Mouse (Mus musculus): ENCODE data around the gene Prg4.

Prg4 gene

DNA sequence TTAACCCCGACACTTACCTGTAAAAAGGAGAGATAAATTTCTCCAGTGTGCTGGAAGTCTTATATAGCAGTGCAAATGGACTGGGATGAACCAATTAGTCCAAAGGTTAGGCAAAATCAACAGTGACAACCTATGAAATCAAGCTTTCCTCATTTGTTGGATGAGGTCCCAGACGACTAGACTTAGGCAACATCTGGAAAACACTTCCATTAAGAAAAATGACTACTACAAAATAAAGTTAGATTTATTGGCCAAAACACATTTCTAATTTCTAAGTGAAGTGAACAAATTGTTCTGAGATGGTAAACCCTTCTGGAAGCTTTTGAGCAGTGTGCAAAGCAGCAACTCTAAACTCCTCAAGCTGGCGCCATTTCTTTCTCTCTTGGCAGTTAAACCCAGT, at the start of gene Prg4:
Gene Prg4, minus strand, starts transcription at position 34 of the 400 bp plus-strand sequence.
- no peak for DNase-seq (ENCODE audit: low spot score)

DNA sequence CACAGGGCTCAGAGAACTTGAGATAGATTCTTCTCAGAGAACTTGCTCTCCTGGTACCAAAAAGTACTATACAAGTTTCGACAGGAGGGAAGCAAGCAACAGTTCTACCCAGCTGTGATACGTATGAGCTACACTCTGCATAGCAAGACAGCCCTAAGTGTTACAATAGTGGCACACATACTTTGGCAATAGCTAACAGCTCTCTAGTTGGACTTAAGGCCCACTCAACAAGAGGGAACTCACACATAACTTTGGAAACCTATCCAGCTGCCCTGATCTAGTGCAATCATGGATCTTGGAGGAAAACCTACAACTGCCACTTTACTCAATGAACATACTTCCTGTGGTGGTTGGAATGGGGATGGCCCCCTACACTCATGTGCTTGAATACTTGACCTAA, 47.1 kb upstream of the Prg4 start:
- DNase-seq (ENCODE audit: low spot score): no peak

DNA sequence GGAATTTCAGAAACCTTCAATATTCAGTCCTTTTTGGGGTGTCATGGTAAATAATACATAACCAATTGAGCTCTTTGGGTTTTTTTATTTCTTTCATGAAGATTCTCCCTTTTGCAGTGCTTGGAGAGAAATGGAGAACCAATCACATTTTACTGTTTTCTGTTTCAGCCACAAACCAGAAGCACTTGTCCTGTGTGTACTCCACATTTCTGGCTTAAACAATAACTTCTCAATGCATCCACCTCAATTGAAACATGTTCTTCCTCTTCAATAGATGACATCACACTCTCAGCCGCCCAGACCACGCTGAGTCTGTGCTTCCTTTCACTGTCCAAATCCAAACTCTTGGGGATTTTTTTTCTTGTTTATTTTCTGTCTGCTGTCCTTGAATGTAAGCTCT, 39.8 kb upstream of the Prg4 start:
- DNase-seq (ENCODE audit: low spot score): no peak

DNA sequence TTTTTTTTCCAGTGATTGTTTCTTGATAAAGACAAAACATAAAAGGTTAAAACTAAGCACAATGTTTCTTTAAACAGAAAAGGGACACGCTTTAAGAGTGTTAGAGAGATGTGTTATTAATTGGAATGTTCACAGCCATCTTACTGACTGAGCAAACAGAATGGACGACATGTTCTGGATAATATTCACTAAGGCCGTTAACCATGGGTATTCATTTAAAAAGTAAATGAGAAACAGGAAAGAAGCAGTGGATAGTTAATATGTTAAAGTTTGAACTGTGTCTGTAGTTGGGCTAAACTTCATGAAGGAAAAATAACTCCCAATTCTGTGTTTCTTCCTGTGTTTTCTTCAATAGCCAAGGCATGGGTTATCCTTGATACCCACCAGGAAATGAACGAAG, 37.4 kb upstream of the Prg4 start:
- no peak for DNase-seq (ENCODE audit: low spot score)

DNA sequence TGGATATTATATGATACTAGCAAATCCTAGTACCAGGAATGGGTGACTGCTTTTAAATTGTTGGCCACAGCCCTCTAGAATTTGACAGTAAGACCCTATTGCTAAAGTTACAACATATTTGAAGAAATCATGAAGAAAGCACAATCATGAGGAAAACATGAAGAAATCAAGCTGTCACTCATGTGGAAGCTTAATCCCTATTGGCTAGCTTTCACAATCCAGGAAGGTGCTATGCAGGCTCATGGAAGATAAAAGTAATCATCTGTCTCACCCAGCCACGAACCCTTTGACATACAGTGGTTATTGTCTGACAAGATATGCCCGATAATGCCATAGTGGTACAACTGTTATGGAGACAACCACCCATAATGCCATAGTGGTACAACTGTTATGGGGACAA, 32.2 kb upstream of the Prg4 start:
- no peak for DNase-seq (ENCODE audit: low spot score)

DNA sequence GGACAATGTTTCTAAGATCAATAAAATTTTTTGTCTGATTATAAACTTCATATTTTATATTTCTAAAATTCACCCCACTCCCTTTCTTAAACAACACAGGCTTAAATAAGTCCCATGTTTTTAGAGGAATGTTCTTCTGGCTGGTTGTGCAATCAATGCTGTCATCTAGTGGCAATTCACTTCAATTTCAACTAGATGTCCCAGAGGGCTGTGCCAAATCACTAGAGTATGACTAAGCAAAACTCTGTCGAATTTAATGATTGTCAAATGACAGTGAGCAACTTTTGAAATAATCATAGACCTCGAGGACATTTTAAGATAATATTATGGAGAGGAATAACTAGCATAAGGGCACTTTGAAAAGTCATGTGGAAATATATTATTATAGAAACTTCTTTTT, 31.7 kb upstream of the Prg4 start:
- no peak for DNase-seq (ENCODE audit: low spot score)

DNA sequence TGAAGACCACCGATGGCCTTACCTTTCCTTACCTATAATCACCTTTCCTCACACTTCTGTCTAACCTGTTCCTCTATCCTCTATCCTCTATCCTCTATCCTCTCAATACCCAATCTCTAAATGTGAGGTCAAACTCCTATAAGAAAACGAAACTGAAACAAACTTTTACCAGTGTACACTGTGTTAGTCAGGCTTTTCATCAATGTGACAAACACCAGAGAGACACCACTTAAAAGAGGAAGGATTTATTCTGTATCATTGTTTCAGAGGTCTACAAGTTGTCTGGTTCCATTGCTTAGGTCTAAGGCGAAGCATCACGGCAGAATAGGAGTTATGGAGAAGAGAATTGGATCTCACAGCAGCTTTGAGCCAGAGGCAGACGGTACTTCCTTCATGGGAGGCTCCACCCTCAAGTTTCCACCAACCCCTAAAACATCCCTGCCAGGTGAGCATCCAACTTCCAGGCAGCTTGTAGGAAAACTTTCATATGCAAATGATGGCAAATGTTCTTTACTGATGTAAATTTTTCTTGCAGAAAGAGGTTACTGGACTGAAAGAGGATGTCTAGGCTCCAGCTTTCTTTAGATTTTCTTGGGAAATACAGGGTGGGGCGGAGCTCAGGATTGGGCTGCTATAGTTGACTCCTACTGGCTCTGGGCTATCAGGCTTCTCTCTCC, 30.8 kb upstream of the Prg4 start:
- no peak for DNase-seq (ENCODE audit: low spot score)

DNA sequence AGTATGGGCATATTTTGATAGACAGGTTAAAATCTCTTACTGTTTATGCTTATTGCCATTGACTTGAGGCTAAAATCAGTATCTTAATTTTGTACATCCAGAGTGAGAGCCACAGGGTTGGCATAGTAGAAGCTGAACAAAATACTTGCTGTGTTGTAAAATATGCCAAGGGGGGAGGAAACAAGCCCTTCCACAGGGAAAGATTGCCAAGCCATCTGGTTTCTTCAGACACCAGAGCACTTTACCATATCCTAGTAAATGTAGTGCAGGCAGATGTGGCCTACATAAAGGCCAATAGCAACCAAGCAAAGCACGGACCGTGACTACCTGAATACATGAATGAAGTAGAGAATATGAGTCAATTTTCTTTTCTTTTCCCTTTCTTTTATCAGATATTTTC, 23.2 kb upstream of the Prg4 start:
- DNase-seq (ENCODE audit: low spot score): no peak

DNA sequence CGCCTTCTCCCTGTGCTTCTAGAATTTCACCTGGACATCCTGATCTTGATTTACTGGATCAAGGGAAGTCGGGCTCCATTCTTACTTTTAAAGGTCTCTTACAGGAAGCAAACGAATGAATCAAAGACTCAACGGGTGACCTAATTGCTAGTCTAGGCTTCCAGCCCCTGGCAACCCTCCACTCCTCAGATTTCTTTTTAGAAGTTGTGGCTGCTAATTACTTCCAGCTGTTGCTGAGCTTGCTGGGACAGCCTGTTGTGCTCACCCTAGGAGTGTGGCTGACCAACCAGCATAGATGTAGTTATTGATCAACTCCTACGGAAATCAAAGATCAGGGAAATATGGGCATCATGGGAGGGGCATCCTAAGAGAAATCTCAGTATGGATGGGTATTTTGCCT, 14.7 kb upstream of the Prg4 start:
- no peak for DNase-seq (ENCODE audit: low spot score)

DNA sequence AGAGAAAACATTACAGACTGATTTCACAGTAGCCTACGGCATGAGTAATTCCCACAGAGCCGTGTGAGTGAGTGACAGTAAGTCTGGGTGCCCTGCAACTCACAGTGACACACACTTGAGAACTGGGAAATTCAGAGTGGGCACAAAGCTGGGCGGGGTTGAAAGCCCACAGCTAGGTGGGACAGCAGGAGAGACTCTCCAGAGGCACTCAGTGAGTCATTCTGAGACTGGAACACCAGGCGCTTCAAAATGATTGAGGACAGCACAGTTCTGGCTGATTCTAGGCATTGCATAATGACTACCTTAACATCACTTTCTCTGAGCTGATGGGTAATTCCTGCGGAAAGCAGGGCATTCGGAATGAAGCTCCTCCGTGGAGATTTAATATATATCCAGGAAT, 6.6 kb upstream of the Prg4 start:
- DNase-seq (ENCODE audit: low spot score): no peak

DNA sequence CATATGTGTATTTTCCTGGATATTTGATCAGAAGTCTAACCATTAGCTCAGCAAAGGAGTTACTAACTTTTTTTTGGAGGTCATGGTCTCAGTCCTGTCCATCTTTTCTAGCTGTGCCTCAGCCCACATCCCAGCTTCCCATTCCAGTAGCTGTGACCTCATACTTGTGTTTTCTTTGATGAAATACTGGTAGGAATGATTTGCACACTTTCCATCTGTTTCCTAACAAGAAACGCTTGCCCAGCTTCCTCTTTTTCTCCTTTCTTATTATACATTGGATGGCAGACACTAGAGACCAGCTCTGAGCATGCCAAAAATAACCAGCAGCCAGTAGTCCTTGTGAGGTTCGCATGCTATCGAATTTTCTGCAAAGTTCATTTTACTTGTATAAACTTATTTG, 4.0 kb upstream of the Prg4 start:
- no peak for DNase-seq (ENCODE audit: low spot score)

DNA sequence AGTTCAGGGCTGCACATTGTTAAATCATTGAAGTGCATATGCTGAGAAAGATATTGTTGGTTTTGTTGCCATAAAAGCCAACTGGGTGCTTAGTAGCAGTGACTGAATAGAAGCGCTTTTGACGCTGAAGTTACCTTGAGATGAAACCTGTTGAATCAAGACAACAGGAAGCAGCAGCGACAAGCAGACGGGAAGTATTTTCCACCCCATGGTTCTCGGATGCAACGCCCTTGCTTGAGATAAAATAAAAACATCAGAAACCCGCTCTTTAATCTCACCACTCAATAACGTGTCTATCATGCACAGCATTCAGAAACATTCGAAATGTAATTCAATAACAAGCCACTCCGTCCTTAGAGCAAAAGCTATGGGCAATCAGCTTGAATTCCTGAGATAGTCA, 601 bp downstream of the Prg4 start:
- no peak for DNase-seq (ENCODE audit: low spot score)

DNA sequence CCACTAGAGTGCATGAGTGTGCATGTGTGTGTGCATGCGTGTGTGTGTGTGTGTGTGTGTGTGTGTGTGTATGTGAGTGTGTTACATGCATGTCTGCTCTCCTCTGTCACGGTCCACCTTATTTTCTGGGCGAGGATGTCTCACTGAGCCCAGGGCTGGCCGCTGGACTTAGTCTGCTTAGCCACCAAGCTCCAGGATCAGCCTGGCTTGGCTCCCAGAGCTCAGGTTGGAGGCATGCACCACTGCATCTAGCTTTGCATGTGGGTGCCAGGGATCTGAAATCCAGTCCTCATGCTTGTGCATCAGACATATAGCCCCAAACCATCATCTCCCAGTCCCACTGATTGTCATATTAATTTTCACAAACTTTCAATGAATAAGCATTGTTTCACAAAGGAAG, 2.3 kb downstream of the Prg4 start:
- DNase-seq (ENCODE audit: low spot score): no peak

DNA sequence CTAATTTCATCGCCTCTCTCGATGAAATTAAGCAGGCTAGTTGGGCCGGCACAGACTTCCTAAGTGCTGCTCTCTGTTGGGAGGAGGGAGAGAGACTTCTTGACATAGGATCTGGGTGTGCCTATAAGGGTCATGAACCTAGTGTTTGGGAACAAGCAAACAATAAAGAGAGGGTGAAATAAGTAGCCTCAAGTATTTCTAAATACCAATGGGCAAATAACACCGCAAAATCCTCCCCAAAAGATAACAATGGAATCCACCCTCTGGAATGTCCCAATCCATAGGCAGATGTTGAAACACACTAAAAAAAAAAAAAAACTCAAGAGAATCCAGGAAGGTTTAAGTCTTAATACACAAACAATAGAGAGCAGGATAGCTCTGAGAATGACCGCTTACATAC, 2.9 kb downstream of the Prg4 start:
- DNase-seq (ENCODE audit: low spot score): no peak

DNA sequence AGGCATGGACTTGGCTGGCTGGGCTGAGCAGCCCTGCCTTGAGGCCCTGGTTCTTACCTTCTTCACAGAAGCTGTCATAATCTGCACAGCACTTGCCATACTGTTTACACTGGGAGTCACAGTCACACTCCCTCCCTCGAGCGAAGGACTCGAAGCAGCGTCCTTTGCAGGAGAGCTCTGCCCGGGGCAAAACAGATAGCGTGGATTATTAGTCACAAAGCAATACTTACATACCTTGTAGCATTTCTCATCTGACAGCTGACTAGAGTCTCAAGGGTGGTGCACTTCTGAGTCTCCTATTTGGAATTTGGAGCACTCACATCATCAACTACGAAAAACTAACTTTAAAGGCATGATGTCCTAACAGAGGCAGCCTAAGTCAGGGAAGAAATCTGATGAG, 5.4 kb downstream of the Prg4 start:
- no peak for DNase-seq (ENCODE audit: low spot score)

DNA sequence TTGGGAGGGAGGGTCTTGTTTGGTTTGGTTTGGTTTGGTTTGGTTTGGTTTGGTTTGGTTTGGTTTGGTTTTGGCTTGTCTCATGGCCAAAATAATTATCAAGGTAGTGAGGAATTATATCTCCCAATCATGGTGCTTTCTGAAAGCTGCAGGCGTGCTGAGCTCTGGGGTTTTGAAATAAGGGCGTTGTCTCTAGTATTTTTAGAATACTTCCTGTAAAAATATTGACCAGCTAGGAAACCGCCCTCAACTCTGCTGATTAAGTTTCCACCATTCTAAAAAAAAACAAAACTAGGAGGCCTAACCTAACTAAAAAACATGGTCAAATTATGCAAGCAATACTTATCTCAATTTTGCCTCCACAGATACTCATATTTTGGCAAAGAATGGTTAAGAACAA, 6.4 kb downstream of the Prg4 start:
- no peak for DNase-seq (ENCODE audit: low spot score)

DNA sequence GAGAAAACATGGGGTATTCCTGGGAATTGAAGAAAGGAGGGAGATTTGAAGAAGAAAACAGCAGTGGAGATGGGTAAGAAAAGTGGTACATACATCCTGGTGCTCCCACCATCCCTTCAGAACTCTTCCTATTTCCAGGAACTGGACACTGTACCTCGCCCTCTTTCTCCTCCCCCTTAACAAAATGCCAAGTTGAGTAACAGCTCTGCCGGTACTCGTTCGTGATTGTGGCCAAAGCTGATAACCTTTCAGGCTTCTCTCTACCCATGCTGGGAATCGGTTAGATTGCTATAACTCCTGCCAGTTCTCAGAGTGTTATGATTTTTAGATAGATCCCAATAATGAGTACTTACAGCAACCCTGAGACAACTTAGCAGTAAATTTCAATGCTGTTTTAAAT, 7.0 kb downstream of the Prg4 start:
- no peak for DNase-seq (ENCODE audit: low spot score)

DNA sequence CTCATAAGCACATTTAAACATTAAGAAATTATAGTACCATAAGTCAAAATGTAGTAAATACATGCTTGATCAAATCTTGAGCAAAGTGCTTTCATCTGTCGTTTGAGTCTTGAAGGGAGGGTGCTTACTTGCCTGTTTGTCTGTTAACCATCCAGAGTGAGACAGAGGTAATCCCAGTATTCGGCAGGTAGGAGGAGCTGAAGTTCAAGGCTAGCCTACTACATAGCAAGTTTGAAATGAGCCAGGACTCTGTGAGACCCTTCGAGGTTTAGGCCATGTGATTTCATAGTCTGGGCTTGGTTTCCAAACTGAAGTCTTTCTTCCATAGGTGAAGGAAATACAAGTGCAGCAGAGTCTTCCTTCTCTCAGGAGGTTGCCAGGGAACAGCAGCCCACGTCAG, 24.2 kb downstream of the Prg4 start:
- DNase-seq (ENCODE audit: low spot score): no peak

DNA sequence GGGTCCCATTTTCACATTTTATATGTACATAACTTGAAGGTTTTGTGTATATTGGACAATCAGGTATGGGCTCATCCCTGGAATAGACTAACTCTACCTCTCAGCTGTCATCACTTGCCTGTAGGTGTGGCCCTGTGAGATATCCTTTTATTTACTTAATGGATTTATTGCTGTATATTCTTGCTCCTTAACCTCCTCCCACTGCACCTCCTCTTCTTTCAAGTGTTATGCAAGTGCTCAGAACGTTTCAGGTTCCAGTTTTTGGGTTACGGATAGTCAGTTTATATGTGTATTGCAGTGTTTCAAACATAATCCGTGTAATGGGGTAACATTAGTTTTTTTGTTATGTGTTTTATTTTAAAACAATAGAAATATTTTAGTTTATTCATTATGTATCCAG, 27.3 kb downstream of the Prg4 start:
- no peak for DNase-seq (ENCODE audit: low spot score)

DNA sequence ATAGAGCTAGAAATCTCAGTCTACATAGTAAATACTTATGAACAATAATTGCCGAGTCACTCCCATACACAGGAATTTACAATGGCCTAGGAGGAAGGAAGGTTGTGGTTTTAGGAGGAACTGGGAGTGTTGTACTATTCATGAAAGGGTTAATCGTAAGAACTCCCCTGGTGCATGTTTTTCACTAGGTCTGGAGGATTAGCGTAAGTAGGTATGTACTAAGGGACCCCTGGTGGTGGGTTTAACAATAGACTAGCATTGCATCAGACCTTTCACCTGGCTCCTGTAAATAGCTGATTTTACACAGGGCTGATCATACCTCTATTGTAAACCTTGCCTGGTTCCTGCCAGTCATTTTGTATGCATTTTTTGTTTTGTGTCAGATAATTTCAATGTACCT, 39.7 kb downstream of the Prg4 start:
- DNase-seq (ENCODE audit: low spot score): no peak

DNA sequence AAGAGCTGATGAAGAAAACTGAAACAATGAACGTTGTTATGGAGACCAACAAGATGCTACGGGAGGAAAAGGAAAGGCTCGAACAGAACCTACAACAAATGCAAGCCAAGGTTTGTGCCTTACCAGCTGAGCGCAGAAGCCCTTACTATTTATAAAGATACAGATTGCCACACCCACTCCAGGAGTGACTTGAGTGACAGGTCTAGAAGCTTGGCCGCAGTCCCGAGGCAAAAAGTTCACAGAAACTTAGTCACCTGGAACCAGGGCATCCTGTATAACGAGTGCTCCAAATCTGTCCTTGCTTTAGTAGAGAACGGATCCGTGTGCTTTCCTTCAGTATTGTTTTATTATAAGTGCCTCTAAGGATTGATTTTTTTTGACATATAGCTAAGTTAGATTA, 40.3 kb downstream of the Prg4 start:
- DNase-seq (ENCODE audit: low spot score): no peak

DNA sequence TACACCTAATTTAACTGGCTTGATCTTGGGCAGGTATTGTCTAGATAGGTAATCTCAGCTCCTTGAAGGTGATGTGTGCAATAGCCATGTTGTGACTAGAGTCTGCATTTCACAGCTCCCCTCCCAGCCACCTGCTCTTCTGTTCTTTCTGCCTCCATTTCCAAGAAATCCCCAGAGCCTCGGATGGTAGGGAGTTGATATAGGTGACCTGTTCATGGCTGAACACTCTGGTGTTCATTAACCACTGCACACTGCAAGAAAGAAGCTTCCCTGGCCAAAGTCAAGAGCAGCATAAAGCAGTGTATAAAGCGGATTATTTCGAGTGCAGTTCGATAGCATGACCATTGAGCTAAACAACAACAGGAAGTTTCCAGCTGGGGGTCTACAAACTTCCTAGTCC, 47.5 kb downstream of the Prg4 start:
- DNase-seq (ENCODE audit: low spot score): no peak

DNA sequence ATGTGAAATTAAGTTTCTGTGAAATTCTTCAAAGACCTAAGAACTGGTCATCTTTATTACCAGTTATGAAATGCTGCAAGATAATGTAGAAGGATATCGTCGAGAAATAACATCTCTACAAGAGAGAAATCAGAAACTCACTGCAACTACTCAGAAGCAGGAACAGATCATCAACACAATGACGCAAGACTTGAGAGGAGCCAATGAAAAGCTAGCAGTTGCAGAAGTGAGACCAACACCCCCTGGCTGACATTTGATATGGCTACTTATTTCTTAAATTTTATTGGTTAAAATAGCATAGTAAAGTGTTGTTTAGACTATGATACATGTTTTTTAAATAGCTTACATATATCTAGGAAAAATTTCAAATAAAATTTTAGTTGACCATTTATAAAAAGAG, 50.0 kb downstream of the Prg4 start:
- no peak for DNase-seq (ENCODE audit: low spot score)

DNA sequence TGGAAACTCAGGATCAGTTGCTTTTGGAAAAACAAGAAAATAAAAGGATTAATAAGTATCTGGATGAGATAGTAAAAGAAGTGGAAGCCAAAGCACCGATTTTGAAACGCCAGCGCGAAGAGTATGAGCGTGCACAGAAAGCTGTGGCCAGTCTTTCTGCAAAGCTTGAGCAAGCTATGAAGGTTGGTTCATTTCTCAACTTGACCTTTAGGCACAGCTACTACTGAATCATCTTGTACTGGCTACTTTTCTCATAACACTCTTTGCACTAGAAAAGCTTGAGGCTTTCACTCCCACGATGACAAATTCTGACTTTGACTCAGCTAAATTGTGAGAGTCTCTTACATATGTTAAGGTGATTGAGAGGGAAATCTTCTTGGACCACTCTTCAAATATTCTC, 56.0 kb downstream of the Prg4 start:
- no peak for DNase-seq (ENCODE audit: low spot score)

DNA sequence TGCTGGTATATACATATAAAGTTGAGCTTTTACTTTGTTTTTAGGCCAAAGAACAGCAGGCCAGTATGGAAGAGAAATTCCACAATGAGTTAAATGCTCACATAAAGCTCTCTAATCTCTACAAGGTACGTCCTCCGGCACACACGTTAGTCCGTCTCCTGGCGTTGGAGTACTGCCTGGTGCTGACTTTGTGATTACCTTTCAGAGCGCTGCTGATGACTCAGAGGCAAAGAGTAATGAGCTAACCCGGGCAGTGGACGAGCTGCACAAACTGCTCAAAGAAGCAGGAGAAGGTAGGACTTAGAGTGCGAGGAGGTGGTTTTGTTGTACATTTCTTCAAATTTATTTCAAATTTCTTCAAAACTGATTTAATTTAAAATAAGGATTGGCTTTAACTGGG, 58.7 kb downstream of the Prg4 start:
- DNase-seq (ENCODE audit: low spot score): no peak

Data from ovary, adult 18-20 months (tissue).